Mouse (Mus musculus) left cerebral cortex, postnatal 14 days (tissue): ENCODE data around the gene Prdx3. TPM values are rescaled to one million over a fixed set of nuclear protein-coding genes. Genes with fewer than 3 reads are reported as not detected.
"Not testable (repeated sequence)": the region's sequence is repeated elsewhere in the genome, so short reads cannot be mapped to it uniquely, and the experiment has no call there.

Experiments used
- DNase-seq, 2 experiments: peaks; one replicate each; pipeline ENCODE4 v3.0.0; 2021 to 2022; ENCODE audit warnings: low spot score in 2 of 2, mixed read lengths in 1 of 2
- intact Hi-C: fragments of 180-260 bp; cut with DNase I; formaldehyde crosslinking; loops from one replicate; pipeline ENCODE4 v1.15.1; 2025
- total RNA-seq, 2 experiments: library from RNA; stranded (reverse); gene quantifications; 2 replicates each; pipeline ENCODE4 v1.2.3; 2021

Gene Prdx3
- total RNA-seq, 2 experiments from 2014 or later = 79.2 to 84.0 TPM

DNA sequence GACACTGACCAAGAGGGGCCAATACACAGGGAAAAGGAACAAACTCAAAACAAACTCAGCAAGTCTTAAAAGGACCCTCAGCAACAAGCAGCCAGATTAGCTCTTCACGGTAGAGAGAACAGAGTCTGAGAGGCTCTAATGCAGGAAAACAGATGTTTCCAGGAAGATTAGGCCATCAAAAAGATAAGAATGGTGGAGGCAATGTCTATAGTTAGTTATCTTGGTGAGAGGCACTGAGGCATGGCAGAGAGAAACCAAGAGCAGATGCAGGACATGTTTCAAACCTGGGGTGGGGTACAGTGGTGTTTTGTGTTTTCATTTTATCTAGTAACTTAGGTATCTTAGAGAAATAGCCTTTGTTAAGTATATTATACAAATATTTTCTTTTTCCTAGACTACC is 2.1 kb downstream of the Prdx3 start:
- intact Hi-C loops = no loop called here
- no peak for DNase-seq

DNA sequence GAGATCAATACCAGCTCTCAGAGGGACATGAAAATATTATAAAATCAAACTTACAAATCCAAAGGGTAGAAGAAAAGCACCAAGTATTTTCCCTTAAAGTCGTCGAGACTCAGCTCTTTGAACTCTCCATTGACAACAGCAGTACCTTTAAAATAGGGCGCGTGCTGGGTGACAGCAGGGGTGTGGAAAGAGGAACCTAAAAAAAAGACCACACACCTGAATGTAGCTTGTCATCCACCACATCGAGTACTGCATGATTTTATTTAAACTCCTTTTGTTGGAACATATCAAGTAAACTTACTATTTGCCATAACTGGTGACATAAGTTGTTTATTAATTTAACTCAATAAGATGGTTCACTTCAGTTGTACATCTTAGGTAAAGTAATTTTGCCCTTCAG is 3.0 kb downstream of the Prdx3 start:
- intact Hi-C loops = no loop called here
- DNase-seq = no peak

DNA sequence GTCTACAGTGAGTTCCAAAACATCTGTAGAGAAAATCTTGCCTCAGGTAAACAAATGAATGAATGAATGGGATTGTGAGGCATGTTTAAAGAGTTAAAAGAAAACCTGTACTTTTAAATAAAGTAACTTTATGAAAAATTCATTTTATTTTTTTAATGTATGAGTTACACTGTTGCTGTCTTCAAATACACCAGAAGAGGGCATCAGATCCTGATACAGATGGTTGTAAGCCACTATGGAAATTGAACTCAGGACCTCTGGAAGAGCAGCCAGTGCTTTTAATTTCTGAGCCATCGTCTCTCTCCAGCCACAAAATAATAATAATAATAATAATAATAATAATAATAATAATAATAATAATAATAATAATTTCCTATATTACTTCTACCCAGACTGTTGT is 3.9 kb downstream of the Prdx3 start:
- DNase-seq = no peak
- intact Hi-C loops = no loop called here

DNA sequence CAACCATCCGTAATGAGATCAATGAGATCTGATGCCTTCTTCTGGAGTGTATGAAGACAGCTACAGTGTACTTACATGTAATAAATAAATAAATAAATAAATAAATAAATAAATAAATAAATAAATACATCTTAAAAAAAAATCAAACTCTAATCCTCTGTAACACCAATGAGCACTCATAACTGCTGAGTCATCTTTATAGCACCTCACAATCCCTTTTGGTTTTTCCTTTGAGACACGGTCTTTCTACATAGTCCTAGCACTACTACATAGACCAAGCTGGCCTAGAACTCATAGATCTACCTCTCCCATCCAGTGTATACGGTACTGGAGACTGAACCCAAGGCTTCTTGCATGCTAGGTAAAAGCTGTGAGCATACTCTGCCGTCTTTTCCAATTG is 8.2 kb downstream of the Prdx3 start:
- intact Hi-C loops = not testable (repeated sequence)

DNA sequence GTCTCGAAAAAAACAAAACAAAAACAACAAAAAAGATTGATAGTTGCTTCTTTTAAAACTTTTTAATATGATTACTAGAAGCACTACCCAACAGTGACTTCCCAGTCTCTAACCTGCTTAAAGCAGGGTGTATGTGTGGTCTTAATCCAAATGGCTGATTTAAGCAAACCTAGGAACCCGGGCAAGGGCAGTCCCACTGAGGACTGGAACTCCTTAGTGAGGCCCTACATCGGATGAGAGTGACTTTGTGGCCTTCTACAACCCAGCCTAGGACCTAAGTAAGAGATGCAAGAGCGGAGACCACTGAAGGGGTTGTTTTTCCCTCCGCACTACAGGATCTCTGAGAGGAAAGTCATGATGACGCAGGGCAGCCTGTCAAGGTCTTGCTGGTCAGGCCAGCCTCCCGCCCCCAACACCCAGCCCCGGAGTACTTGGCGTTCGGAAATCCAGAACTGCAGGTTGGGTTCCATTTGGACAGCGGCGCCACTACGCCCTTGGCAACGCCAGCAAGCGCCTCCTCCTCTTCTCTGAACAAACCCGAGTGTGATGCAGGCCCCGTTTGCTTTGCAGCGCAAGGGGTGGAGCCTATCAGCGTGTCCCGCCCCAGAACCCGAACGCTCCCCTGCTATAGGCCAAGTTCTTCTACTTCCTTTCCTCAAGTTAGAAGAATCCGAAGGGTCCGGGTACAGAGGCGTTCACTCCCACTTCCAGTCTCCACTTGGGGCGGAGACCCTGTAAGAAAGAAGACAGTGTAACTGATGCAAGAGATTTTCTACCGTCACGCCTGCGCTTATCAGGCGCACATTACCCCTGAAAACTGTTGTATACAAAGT is 13.3 kb downstream of the Prdx3 start, which contains the start of gene Sfxn4:
Gene Sfxn4 (minus strand): TSS at position 612 of the 833 bp plus-strand sequence.
- peak; percentile 91 for DNase-seq
- intact Hi-C loops = no loop called here

More for the DNA sequence above, 8.2 kb downstream of the Prdx3 start:
- not testable (repeated sequence) for DNase-seq

DNA sequence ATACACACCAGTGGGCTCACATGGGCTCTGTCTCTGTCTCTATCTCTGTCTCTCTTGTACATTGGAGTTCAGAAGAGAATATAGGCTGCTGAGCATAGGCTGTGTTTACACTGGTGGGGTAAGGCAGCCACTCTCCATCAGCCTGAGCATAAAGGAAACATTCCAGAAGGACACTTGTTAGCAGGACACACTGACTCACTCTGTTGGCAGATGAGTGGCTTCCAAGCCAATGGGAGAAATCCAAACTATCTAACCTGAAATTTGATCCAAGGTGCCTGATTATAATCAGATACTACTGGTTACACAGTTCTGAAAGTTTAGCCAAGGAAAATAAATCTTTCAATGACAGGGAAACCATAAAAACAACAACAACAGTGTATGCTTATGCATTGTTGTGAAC is 28.6 kb downstream of the Prdx3 start:
- DNase-seq = no peak
- intact Hi-C loops = no loop called here

DNA sequence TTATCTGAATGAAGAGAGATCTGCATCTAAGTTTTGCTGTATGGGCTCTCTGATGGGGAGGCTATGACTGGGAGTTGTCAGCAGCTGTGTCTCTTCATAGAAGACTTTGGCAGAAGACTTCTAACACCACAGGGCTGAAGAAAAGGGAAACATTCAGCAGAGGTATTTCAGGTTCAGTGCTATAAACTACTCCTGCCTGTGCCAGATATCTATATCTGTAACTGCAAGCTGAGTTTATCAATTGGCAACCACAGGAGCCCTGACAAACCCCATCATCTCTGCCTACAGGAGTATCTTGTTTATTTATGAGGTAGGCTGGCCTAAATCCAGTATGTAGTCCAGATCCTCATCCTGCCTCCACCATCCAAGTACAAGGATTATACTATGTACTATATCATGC is 31.0 kb downstream of the Prdx3 start:
- no peak for DNase-seq
- intact Hi-C loops = no loop called here

DNA sequence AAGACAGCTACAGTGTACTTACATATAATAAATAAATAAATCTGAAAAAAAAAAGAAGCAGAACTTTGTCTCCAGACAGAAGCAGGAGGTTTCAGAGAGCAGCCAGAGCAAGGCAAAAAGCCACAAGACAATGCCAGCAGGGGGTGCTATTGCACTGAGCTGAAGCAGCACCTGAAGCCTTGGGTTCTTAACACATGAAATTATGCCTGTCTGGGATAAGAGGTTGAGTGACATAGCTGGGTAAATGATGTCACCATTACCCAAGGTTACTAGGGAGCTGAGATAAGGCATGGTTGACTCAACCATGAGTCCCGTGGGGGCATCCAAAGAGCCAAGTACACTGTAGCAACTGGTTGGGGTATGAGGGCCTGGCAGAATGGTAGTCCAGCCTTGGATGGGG is 36.6 kb downstream of the Prdx3 start:
- peak; percentile 64 to 67 for DNase-seq
- intact Hi-C loops = no loop called here

DNA sequence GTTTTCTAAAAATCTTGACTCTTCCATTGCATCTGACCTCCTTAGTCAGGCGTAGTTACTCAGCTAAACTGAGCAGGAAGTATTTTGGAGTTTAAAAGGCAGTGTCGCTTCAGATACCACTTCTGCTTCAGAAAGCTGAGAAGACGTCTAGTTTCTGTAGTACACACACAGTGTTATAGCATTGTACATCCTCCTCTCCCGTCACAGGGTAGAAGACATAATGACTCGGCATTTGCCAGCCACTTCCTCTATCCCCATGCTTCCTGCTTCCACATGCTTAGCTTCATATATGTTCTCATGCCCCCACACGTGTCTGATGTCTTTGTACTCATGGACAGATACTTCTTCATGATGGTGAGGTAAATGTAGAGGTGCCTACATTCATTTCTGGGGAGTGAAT is 55.7 kb downstream of the Prdx3 start:
- DNase-seq = peak in 1 of 2 experiments; percentile 15

More for the DNA sequence above, 55.7 kb downstream of the Prdx3 start:
- intact Hi-C loops = no loop called here

Other genes starting within 250 kb of the Prdx3 start
- 10 to 100 TPM; 22.8 to 23.6 TPM for gene Nanos1, start 118.6 kb downstream of the Prdx3 start, total RNA-seq
- gene Eif3a, start 83.9 kb downstream of the Prdx3 start, total RNA-seq = 100 to 1,000 TPM; 103 to 110 TPM
- 10 to 100 TPM; 34.6 to 42.1 TPM for gene Fam45a, start 63.0 kb downstream of the Prdx3 start, total RNA-seq
- 10 to 100 TPM; 12.6 to 14.6 TPM for gene Sfxn4, start 13.1 kb downstream of the Prdx3 start, total RNA-seq
- gene Grk5, start 15.2 kb upstream of the Prdx3 start, total RNA-seq = 10 to 100 TPM; 14.6 to 17.0 TPM